Mouse (Mus musculus) intestine, postnatal 0 days (tissue): ENCODE measurements at regions not wholly inside any gene's neighbourhood (a gene's known extent, or its start where the extent isn't known, plus 50 kb on each side); places are given as distances from the start of the nearest gene placed in this dataset. TPM values are rescaled to one million over a fixed set of nuclear protein-coding genes. Genes with fewer than 3 reads are reported as not detected.

Experiments
- ATAC-seq: fragments of 200-750 bp; cut with Nextera tagmentation; 2 replicates; pipeline ENCODE4 v1.8.0; 2017; ENCODE audit warnings: mild to moderate bottlenecking, moderate TSS enrichment, moderate library complexity
- H3K27ac ChIP-seq: fragments of 300-500 bp; sonication (generic); 2 replicates; pipeline ENCODE4 v1.5.1; 2014; ENCODE audit warnings: mild to moderate bottlenecking, low read depth, low read length, moderate library complexity
- H3K27me3 ChIP-seq: fragments of 300-500 bp; sonication (generic); replicated peaks from 2 replicates; pipeline ENCODE4 v1.6.1; 2014; ENCODE audit warnings: low read length, mixed read lengths; ENCODE audit not compliant: control insufficient read depth, insufficient read depth
- H3K36me3 ChIP-seq: fragments of 300-500 bp; sonication (generic); 2 replicates; pipeline ENCODE4 v1.6.1; 2014; ENCODE audit warnings: mild to moderate bottlenecking, moderate library complexity; ENCODE audit not compliant: control insufficient read depth, insufficient read depth
- H3K4me1 ChIP-seq: fragments of 300-500 bp; sonication (generic); replicated peaks from 2 replicates; pipeline ENCODE4 v1.6.1; 2014; ENCODE audit warnings: antibody characterized with exemption, low read length, mixed read lengths; ENCODE audit not compliant: control insufficient read depth, insufficient read depth
- H3K4me2 ChIP-seq: fragments of 300-500 bp; sonication (generic); replicated peaks from 2 replicates; pipeline ENCODE4 v1.6.1; 2014; ENCODE audit warnings: low read depth, mild to moderate bottlenecking, moderate library complexity
- H3K4me3 ChIP-seq: fragments of 300-500 bp; sonication (generic); 2 replicates; pipeline ENCODE4 v1.5.1; 2014; ENCODE audit warnings: low read depth, low read length
- H3K9ac ChIP-seq: fragments of 300-500 bp; sonication (generic); 2 replicates; pipeline ENCODE4 v1.6.1; 2014; ENCODE audit warnings: mild to moderate bottlenecking, low read depth, low read length
- H3K9me3 ChIP-seq: fragments of 300-500 bp; sonication (generic); 2 replicates; pipeline ENCODE4 v1.6.1; 2016; ENCODE audit warnings: mixed run types; ENCODE audit not compliant: control insufficient read depth
- CTCF ChIP-seq: sonication (generic); IDR thresholded peaks from 2 replicates; pipeline ENCODE4 v1.5.1; 2016; ENCODE audit warnings: low read depth, mild to moderate bottlenecking, control low read depth, antibody characterized with exemption, moderate library complexity
- WGBS: fragments of 180-500 bp; shearing (Covaris S2); extraction: QIAGEN DNeasy Blood & Tissue Kit; methylation state at CpG from one replicate; pipeline ENCODE4 v1.1.7; 2014; 5-methylcytosine and 5-hydroxymethylcytosine counted together
- microRNA-seq: library from miRNA; unstranded; fragments of <30 nt; microRNA quantifications from one replicate; pipeline ENCODE4, GENCODE M21; 2016

DNA sequence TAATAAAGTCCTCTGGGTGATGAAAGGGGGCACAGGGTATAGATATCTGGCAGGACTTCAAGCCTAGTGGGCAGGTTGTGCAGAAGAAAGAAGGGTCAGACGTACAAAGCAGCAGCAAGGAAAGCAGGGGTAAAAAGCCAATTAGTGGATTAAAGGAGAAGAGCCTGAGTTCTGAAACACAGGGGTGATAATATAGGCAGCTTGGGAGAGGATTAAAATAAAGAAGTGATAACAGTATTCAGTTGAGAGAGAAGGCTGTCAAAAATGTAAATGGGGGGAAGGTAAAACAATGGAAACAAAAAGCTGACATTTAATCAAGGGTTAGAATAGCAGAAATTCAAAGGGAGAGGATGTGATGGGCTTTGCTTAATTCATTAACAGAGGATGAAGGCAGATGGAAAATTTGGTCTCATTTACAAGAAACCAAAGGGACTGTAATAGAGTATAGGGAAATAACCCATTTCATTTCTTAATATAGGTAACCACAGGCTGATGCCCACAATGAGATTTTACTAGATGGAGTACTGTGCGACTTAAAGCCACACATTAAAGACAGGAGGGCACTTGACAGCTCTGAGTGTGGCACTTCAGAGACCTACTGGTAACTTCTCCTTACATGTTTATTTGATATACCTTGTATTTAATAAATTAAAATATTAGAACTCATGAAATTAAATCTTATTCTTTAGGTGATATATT, 489.8 kb upstream of the Mms22l start:
- 55% methylated on average over 2 of the region's 2 CpGs for WGBS
- Histone ChIP-seq H3K27me3 (no peaks in the 10 kb centered on the region), H3K27ac (no peak overlapping the region), H3K4me3 (no peak overlapping the region), H3K36me3 (no peaks in the 10 kb centered on the region), H3K4me2 (no peak overlapping the region), H3K9ac (no peak overlapping the region), H3K4me1 (no peaks in the 10 kb centered on the region), H3K9me3 (no peaks in the 10 kb centered on the region)
- ATAC-seq: no peak
- TF ChIP-seq CTCF: no peak

DNA sequence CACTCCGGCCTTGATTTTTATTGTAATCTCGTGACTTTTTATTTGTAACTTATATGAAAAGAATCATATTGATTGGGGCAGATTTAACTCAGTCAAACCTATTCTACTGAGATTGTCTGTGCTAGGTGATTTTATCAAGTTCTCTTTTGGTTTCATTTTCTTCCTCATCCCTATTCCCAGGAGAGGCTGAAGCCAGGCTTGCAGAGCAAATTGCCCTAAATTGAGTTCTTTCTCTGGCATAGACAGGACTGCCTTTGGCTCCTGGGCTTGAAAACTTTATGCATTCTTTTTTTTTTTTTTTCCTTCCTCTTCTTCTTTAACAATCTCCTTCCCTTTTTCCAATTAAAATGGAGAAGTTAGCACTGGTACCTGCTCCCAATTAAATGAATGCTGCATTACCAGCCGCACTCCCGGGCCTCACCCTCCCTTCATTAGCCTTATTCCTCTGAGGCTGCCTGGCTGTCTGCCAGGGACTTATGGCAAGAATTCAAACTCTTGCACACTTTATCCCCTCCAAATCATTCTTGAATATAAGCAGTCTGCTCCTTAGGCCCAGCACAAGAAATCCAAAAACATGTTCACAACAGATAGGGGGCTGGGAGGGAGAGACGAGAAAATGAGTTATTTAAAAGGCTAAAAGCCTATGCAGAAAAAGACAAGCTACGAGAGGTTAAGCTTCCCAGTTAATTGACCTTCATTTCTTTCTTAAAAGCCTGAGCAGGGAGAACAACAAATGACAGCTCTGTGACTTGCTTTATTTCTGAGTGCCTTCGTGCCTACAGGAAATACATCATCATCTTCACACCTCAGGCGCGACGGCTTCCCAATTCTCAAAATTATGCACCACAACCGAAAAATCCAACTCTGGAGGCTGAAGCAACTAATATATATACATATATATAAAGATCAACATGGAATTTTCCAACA, 476.8 kb upstream of the Mms22l start:
- ATAC-seq: no peak
- no peaks in the 10 kb centered on the region for H3K27me3 ChIP-seq
- H3K9ac ChIP-seq: no peak overlapping the region
- TF ChIP-seq CTCF: no peak
- no peak overlapping the region for H3K27ac ChIP-seq
- H3K4me2 ChIP-seq: no peak overlapping the region
- H3K36me3 ChIP-seq: no peaks in the 10 kb centered on the region
- H3K4me3 ChIP-seq: no peak overlapping the region
- WGBS: 68% methylated on average over 11 of the region's 11 CpGs
- H3K9me3 ChIP-seq: no peaks in the 10 kb centered on the region
- H3K4me1 ChIP-seq: no peaks in the 10 kb centered on the region

Small RNAs in the stretch of these regions (microRNA-seq; reads per million reads assigned to microRNA genes)
- not detected for gene Gm25978
